Mouse (Mus musculus) heart, postnatal 0 days (tissue): ENCODE measurements at regions not wholly inside any gene's neighbourhood (a gene's known extent, or its start where the extent isn't known, plus 50 kb on each side); places are given as distances from the start of the nearest gene placed in this dataset.

Experiments used
- ATAC-seq: fragments of 200-750 bp; cut with Nextera tagmentation; 2 replicates; pipeline ENCODE4 v1.8.0; 2017; ENCODE audit warnings: low read depth, moderate number of reproducible peaks, moderate library complexity; ENCODE audit not compliant: insufficient read depth
- DNase-seq: peaks from one replicate; pipeline ENCODE4 v3.0.0-alpha.2; 2016; ENCODE audit warnings: low spot score
- H3K27ac ChIP-seq: fragments of 300-500 bp; sonication (generic); 2 replicates; pipeline ENCODE4 v1.5.1; 2014; ENCODE audit warnings: low read depth, mild to moderate bottlenecking
- H3K27me3 ChIP-seq: fragments of 300-500 bp; sonication (generic); 2 replicates; pipeline ENCODE4 v1.6.1; 2014; ENCODE audit warnings: low read length, mixed read lengths; ENCODE audit not compliant: control insufficient read depth, insufficient read depth
- H3K36me3 ChIP-seq: fragments of 300-500 bp; sonication (generic); replicated peaks from 2 replicates; pipeline ENCODE4 v1.6.1; 2014; ENCODE audit warnings: low read length, mixed read lengths; ENCODE audit not compliant: control insufficient read depth, insufficient read depth
- H3K4me1 ChIP-seq: fragments of 300-500 bp; sonication (generic); 2 replicates; pipeline ENCODE4 v1.6.1; 2014; ENCODE audit warnings: antibody characterized with exemption; ENCODE audit not compliant: control insufficient read depth, insufficient read depth
- H3K4me2 ChIP-seq: fragments of 300-500 bp; sonication (generic); 2 replicates; pipeline ENCODE4 v1.6.1; 2014; ENCODE audit warnings: low read depth, mild to moderate bottlenecking, low read length, moderate library complexity
- H3K4me3 ChIP-seq: fragments of 300-500 bp; sonication (generic); 2 replicates; pipeline ENCODE4 v1.5.1; 2014; ENCODE audit warnings: low read depth, low read length
- H3K9ac ChIP-seq: fragments of 300-500 bp; sonication (generic); replicated peaks from 2 replicates; pipeline ENCODE4 v1.6.1; 2014; ENCODE audit warnings: low read depth, low read length, mixed read lengths
- H3K9me3 ChIP-seq: fragments of 300-500 bp; sonication (generic); replicated peaks from 2 replicates; pipeline ENCODE4 v1.6.1; 2016; ENCODE audit warnings: low read length; ENCODE audit not compliant: control insufficient read depth
- CTCF ChIP-seq: IDR thresholded peaks from 2 replicates; pipeline ENCODE4 v1.5.1; 2016; ENCODE audit warnings: antibody characterized with exemption, control low read depth, low read depth
- EP300 ChIP-seq: IDR thresholded peaks from 2 replicates; pipeline ENCODE4 v1.6.1; 2016; ENCODE audit warnings: antibody characterized with exemption, low read depth
- WGBS: fragments of 180-500 bp; shearing (Covaris S2); extraction: QIAGEN DNeasy Blood & Tissue Kit; methylation state at CpG from one replicate; pipeline ENCODE4 v1.1.7; 2014; 5-methylcytosine and 5-hydroxymethylcytosine counted together

- TF ChIP-seq CTCF = no peak
- no peak for TF ChIP-seq EP300
Measured at GRCm38 (mm10) chr16:95057596-95057995, 60.1 kb upstream of the Kcnj6 start.

GRCm38 (mm10) chr16:95064423-95064822 lies 66.9 kb upstream of the Kcnj6 start:
- ATAC-seq = no peak
- no peak for DNase-seq
- Histone ChIP-seq H3K36me3 (no peaks in the 10 kb centered on the region), H3K4me1 (no peaks in the 10 kb centered on the region), H3K27me3 (no peaks in the 10 kb centered on the region), H3K4me2 (no peak overlapping the region), H3K4me3 (no peak overlapping the region), H3K27ac (no peak overlapping the region), H3K9ac (no peak overlapping the region), H3K9me3 (no peaks in the 10 kb centered on the region)
- WGBS = 73% methylated on average over 6 of the region's 6 CpGs
- no peak for TF ChIP-seq EP300
- no peak for TF ChIP-seq CTCF

More at GRCm38 (mm10) chr16:95057596-95057995, 60.1 kb upstream of the Kcnj6 start:
- no peak overlapping the region for H3K4me2 ChIP-seq
- no peak overlapping the region for H3K27ac ChIP-seq
- H3K4me1 ChIP-seq = no peaks in the 10 kb centered on the region
- no peak for DNase-seq
- no peak overlapping the region for H3K9ac ChIP-seq
- 0 out of 2 replicates have a peak, but pooled peaks cover 1% of the 10 kb centered on the region for H3K9me3 ChIP-seq
- 20% methylated on average over 1 of the region's 1 CpGs for WGBS
- ATAC-seq = no peak
- H3K36me3 ChIP-seq = no peaks in the 10 kb centered on the region
- no peak overlapping the region for H3K4me3 ChIP-seq
- no peaks in the 10 kb centered on the region for H3K27me3 ChIP-seq

GRCm38 (mm10) chr16:95066687-95067086 lies 69.2 kb upstream of the Kcnj6 start:
- no peak overlapping the region for H3K4me3 ChIP-seq
- no peaks in the 10 kb centered on the region for H3K9me3 ChIP-seq
- H3K27me3 ChIP-seq = no peaks in the 10 kb centered on the region
- WGBS = 82% methylated on average over 3 of the region's 3 CpGs
- ATAC-seq (no peak), DNase-seq (no peak)
- H3K4me1 ChIP-seq = no peaks in the 10 kb centered on the region
- no peak overlapping the region for H3K9ac ChIP-seq
- no peak for TF ChIP-seq EP300
- TF ChIP-seq CTCF = no peak
- H3K27ac ChIP-seq = no peak overlapping the region
- H3K4me2 ChIP-seq = no peak overlapping the region
- no peaks in the 10 kb centered on the region for H3K36me3 ChIP-seq

GRCm38 (mm10) chr16:95092471-95093221 lies 95.1 kb upstream of the Kcnj6 start:
- H3K4me1 ChIP-seq = no peaks in the 10 kb centered on the region
- 67% methylated on average over 6 of the region's 6 CpGs for WGBS
- ATAC-seq (no peak), DNase-seq (no peak)
- no peak overlapping the region for H3K27ac ChIP-seq
- TF ChIP-seq CTCF (no peak), EP300 (no peak)
- no peaks in the 10 kb centered on the region for H3K36me3 ChIP-seq
- no peak overlapping the region for H3K9ac ChIP-seq
- H3K4me3 ChIP-seq = no peak overlapping the region
- no peaks in the 10 kb centered on the region for H3K9me3 ChIP-seq
- H3K4me2 ChIP-seq = no peak overlapping the region
- no peaks in the 10 kb centered on the region for H3K27me3 ChIP-seq

- 13% methylated on average over 10 of the region's 10 CpGs for WGBS
- no peak overlapping the region for H3K27ac ChIP-seq
- ATAC-seq = peak; percentile 81
- DNase-seq = peak; percentile 66
- TF ChIP-seq CTCF = no peak
- no peaks in the 10 kb centered on the region for H3K9me3 ChIP-seq
- no peaks in the 10 kb centered on the region for H3K27me3 ChIP-seq
- H3K9ac ChIP-seq = no peak overlapping the region
- H3K4me3 ChIP-seq = no peak overlapping the region
- no peaks in the 10 kb centered on the region for H3K4me1 ChIP-seq
- H3K36me3 ChIP-seq = no peaks in the 10 kb centered on the region
- H3K4me2 ChIP-seq = no peak overlapping the region
Measured at GRCm38 (mm10) chr16:95093753-95094152, 96.3 kb upstream of the Kcnj6 start.

- Histone ChIP-seq H3K4me3 (no peak overlapping the region), H3K36me3 (no peaks in the 10 kb centered on the region), H3K9me3 (no peaks in the 10 kb centered on the region), H3K4me1 (no peaks in the 10 kb centered on the region), H3K27me3 (0 out of 2 replicates have a peak, but pooled peaks cover 7% of the 10 kb centered on the region), H3K9ac (no peak overlapping the region), H3K4me2 (no peak overlapping the region), H3K27ac (no peak overlapping the region)
- DNase-seq = no peak
- WGBS = 62% methylated on average over 9 of the region's 9 CpGs
- TF ChIP-seq CTCF (no peak), EP300 (no peak)
- no peak for ATAC-seq
Measured at GRCm38 (mm10) chr16:95100954-95101353, 103.5 kb upstream of the Kcnj6 start.
